Mouse (Mus musculus): ENCODE data around the gene Olfr704. TPM values are rescaled to one million over a fixed set of nuclear protein-coding genes. Genes with fewer than 3 reads are reported as not detected.

Gene Olfr704
- polyA plus RNA-seq (2014; fragmentation: Nextera tagmentation; extraction: Ambion mirVana) = not detected in 2 replicates

DNA sequence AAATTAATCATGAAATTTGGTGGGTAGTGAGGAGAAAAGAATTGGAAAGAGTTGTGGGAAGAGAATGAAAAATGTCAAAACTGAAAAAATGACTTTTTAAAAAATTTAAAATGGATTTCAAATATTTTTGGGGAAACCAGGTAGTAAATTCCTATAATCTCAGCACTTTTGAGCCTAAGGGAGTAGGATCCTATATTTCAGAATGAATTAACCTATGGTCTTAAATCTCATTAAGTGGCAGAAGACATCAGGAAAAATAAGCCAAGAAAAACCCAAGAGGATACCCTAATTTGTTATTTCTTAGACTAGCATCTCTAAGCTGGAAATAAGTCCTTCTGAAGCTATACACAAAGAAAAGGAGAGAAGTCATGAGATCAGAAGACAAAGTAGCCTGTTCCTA, at the start of gene Olfr704:
Gene Olfr704 (plus strand): TSS at position 301 of the 400 bp plus-strand sequence.
- H3K4me1 ChIP-seq (ENCODE audit: control insufficient read depth in 2 of 2, insufficient read depth in 2 of 2, low read length in 2 of 2) = no peaks in the 10 kb centered on the region
- no peak within 1 kb of the TSS for H3K27ac ChIP-seq (replicated peaks in 1 of 2; ENCODE audit: control insufficient read depth in 1 of 2, insufficient read depth in 1 of 2, low read depth in 2 of 2, low read length in 2 of 2)
- H3K4me2 ChIP-seq (ENCODE audit: low read length) = no peak within 1 kb of the TSS
- H3K9ac ChIP-seq (ENCODE audit: low read length) = no peak within 1 kb of the TSS
- ATAC-seq (ENCODE audit: insufficient number of reproducible peaks, insufficient read depth, low FRiP score, low read depth) = no peak
- H3K4me3 ChIP-seq (ENCODE audit: control insufficient read depth in 1 of 2, insufficient read depth in 1 of 2, low read depth in 1 of 2, low read length in 2 of 2) = no peak within 1 kb of the TSS
- no peaks in the 10 kb centered on the region for H3K9me3 ChIP-seq (ENCODE audit: control insufficient read depth, low read length)
- no peaks in the 10 kb centered on the region for H3K27me3 ChIP-seq (ENCODE audit: control insufficient read depth, insufficient read depth, low read length)
- no peaks in the 10 kb centered on the region for H3K36me3 ChIP-seq (ENCODE audit: control insufficient read depth, insufficient read depth, low read length)

DNA sequence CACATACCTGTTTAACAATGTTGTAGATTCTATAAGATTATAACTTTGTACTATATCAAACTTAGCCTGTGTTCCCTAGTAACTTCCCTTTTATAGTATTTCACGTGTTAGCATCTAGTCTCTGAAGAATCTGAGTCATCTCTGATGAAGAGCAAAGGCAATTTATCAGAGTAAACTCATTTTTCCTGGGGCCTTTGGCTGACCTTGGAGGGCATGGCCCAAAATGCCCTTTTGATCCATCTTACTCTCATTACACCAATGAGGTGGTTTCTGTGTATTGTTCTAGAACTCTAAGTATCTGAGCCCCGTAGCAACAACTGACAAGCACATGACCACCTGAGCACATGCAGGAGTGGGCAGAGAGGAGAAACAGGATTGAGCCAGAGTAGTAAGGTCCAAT, 49.2 kb upstream of the Olfr704 start, which contains the start of gene Olfr701:
Gene Olfr701 (plus strand): TSS at position 301 of the 400 bp plus-strand sequence.
- H3K4me3 ChIP-seq (ENCODE audit: control insufficient read depth in 1 of 2, insufficient read depth in 1 of 2, low read depth in 1 of 2, low read length in 2 of 2) = no peak within 1 kb of the TSS
- 68% methylated on average over 2 of the region's 2 CpGs for WGBS
- H3K4me2 ChIP-seq (ENCODE audit: low read length) = no peak within 1 kb of the TSS
- H3K27me3 ChIP-seq (ENCODE audit: control insufficient read depth, insufficient read depth, low read length) = no peaks in the 10 kb centered on the region
- H3K27ac ChIP-seq (replicated peaks in 1 of 2; ENCODE audit: control insufficient read depth in 1 of 2, insufficient read depth in 1 of 2, low read depth in 2 of 2, low read length in 2 of 2) = no peak within 1 kb of the TSS
- no peaks in the 10 kb centered on the region for H3K9me3 ChIP-seq (ENCODE audit: control insufficient read depth, low read length)
- no peaks in the 10 kb centered on the region for H3K4me1 ChIP-seq (ENCODE audit: control insufficient read depth in 2 of 2, insufficient read depth in 2 of 2, low read length in 2 of 2)
- no peak for ATAC-seq (ENCODE audit: insufficient number of reproducible peaks, insufficient read depth, low FRiP score, low read depth)
- H3K9ac ChIP-seq (ENCODE audit: low read length) = no peak within 1 kb of the TSS
- no peaks in the 10 kb centered on the region for H3K36me3 ChIP-seq (ENCODE audit: control insufficient read depth, insufficient read depth, low read length)

DNA sequence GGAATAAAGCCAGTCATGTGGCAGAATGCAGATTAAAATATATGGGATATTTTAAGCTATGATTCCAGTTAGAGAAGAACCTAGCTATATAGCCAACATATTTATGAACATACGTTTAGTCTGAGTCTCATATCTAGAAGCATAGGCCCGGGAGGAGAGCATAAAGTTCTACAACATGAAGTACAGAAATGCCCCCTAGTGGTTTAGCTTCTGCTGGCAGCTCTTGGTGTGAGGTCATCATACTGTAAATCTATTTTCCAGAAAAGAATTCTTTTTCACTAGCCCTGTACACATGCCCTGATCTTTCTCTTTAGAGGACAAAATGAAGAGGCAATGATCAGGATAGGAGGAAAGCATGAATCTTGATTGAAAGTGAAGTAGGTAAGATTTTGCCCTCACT, 47.2 kb upstream of the Olfr704 start:
- Histone ChIP-seq H3K27ac (replicated peaks in 1 of 2; ENCODE audit: control insufficient read depth in 1 of 2, insufficient read depth in 1 of 2, low read depth in 2 of 2, low read length in 2 of 2) (no peak overlapping the region), H3K9ac (ENCODE audit: low read length) (no peak overlapping the region), H3K36me3 (ENCODE audit: control insufficient read depth, insufficient read depth, low read length) (no peaks in the 10 kb centered on the region), H3K4me1 (ENCODE audit: control insufficient read depth in 2 of 2, insufficient read depth in 2 of 2, low read length in 2 of 2) (no peaks in the 10 kb centered on the region), H3K27me3 (ENCODE audit: control insufficient read depth, insufficient read depth, low read length) (no peaks in the 10 kb centered on the region), H3K9me3 (ENCODE audit: control insufficient read depth, low read length) (no peaks in the 10 kb centered on the region), H3K4me2 (ENCODE audit: low read length) (no peak overlapping the region), H3K4me3 (ENCODE audit: control insufficient read depth in 1 of 2, insufficient read depth in 1 of 2, low read depth in 1 of 2, low read length in 2 of 2) (no peak overlapping the region)
- no peak for ATAC-seq (ENCODE audit: insufficient number of reproducible peaks, insufficient read depth, low FRiP score, low read depth)
- 31% methylated on average over 2 of the region's 2 CpGs for WGBS

DNA sequence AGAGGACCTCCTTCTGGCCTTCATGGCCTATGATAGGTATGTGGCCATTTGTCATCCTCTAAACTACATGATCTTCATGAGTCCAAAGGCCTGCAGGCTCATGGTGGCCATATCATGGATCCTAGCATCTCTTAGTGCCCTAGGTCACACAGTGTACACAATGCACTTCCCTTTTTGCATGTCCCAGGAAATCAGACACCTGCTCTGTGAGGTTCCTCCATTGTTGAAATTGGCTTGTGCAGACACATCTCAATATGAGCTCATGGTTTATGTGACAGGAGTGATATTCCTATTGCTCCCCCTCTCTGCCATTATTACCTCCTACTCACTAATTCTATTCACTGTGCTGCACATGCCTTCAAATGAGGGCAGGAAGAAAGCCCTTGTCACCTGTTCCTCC, 44.6 kb upstream of the Olfr704 start:
- Histone ChIP-seq H3K9ac (ENCODE audit: low read length) (no peak overlapping the region), H3K27ac (replicated peaks in 1 of 2; ENCODE audit: control insufficient read depth in 1 of 2, insufficient read depth in 1 of 2, low read depth in 2 of 2, low read length in 2 of 2) (no peak overlapping the region), H3K4me2 (ENCODE audit: low read length) (no peak overlapping the region), H3K4me3 (ENCODE audit: control insufficient read depth in 1 of 2, insufficient read depth in 1 of 2, low read depth in 1 of 2, low read length in 2 of 2) (no peak overlapping the region), H3K4me1 (ENCODE audit: control insufficient read depth in 2 of 2, insufficient read depth in 2 of 2, low read length in 2 of 2) (no peaks in the 10 kb centered on the region), H3K27me3 (ENCODE audit: control insufficient read depth, insufficient read depth, low read length) (no peaks in the 10 kb centered on the region), H3K36me3 (ENCODE audit: control insufficient read depth, insufficient read depth, low read length) (no peaks in the 10 kb centered on the region), H3K9me3 (ENCODE audit: control insufficient read depth, low read length) (no peaks in the 10 kb centered on the region)
- no peak for ATAC-seq (ENCODE audit: insufficient number of reproducible peaks, insufficient read depth, low FRiP score, low read depth)

DNA sequence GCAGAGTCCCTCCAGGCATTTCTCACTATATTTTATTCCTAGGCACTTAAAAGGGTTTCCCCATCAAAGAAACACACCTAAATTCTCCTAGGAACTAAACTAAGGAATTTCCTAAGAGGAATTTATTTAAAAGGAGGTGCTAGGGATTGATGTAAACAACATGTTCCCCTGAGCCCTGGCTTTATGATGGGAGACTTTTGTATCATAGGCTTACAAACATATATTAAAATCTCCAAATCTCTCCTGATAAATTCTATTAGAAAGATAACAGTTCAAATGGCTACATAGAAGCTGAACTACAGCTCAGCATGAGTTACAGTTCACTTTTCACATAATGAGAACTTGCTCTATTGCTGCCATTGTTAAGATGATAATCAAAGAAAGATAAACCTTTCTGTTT, 29.2 kb upstream of the Olfr704 start, which contains the start of gene Olfr702:
Gene Olfr702 (minus strand): TSS at position 101 of the 400 bp plus-strand sequence.
- Histone ChIP-seq H3K27ac (replicated peaks in 1 of 2; ENCODE audit: control insufficient read depth in 1 of 2, insufficient read depth in 1 of 2, low read depth in 2 of 2, low read length in 2 of 2) (no peak within 1 kb of the TSS), H3K4me1 (ENCODE audit: control insufficient read depth in 2 of 2, insufficient read depth in 2 of 2, low read length in 2 of 2) (no peaks in the 10 kb centered on the region), H3K9ac (ENCODE audit: low read length) (no peak within 1 kb of the TSS), H3K27me3 (ENCODE audit: control insufficient read depth, insufficient read depth, low read length) (no peaks in the 10 kb centered on the region), H3K4me2 (ENCODE audit: low read length) (no peak within 1 kb of the TSS), H3K4me3 (ENCODE audit: control insufficient read depth in 1 of 2, insufficient read depth in 1 of 2, low read depth in 1 of 2, low read length in 2 of 2) (no peak within 1 kb of the TSS), H3K9me3 (ENCODE audit: control insufficient read depth, low read length) (no peaks in the 10 kb centered on the region), H3K36me3 (ENCODE audit: control insufficient read depth, insufficient read depth, low read length) (no peaks in the 10 kb centered on the region)
- ATAC-seq (ENCODE audit: insufficient number of reproducible peaks, insufficient read depth, low FRiP score, low read depth) = no peak

DNA sequence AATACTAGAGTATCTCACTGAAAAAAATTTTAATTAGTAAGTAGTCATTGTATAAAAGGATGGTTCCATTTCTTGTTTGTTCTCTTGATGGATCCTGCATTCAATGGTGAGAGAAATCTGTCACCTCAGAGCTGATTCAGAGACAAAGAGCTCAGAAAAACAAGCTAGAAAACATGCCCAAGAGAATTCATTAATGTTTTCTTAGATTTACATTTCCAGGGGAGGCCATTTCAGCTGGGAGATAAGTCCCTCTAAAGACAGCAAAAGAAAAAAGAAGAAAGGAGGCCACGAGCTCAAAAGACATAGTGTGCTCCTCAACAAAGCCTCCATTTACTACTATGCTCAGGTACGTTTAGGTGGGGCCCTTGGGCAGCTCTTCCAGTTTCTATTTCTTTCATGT, 19.9 kb upstream of the Olfr704 start, which contains the start of gene Olfr703:
Gene Olfr703 (plus strand): TSS at position 301 of the 400 bp plus-strand sequence.
- ATAC-seq (ENCODE audit: insufficient number of reproducible peaks, insufficient read depth, low FRiP score, low read depth) = no peak
- 43% methylated on average over 2 of the region's 2 CpGs for WGBS
- no peaks in the 10 kb centered on the region for H3K36me3 ChIP-seq (ENCODE audit: control insufficient read depth, insufficient read depth, low read length)
- no peak within 1 kb of the TSS for H3K4me2 ChIP-seq (ENCODE audit: low read length)
- no peaks in the 10 kb centered on the region for H3K27me3 ChIP-seq (ENCODE audit: control insufficient read depth, insufficient read depth, low read length)
- H3K27ac ChIP-seq (replicated peaks in 1 of 2; ENCODE audit: control insufficient read depth in 1 of 2, insufficient read depth in 1 of 2, low read depth in 2 of 2, low read length in 2 of 2) = no peak within 1 kb of the TSS
- no peaks in the 10 kb centered on the region; the same call in 1 of the 2 replicates for H3K9me3 ChIP-seq (ENCODE audit: control insufficient read depth, low read length)
- no peak within 1 kb of the TSS for H3K4me3 ChIP-seq (ENCODE audit: control insufficient read depth in 1 of 2, insufficient read depth in 1 of 2, low read depth in 1 of 2, low read length in 2 of 2)
- no peaks in the 10 kb centered on the region for H3K4me1 ChIP-seq (ENCODE audit: control insufficient read depth in 2 of 2, insufficient read depth in 2 of 2, low read length in 2 of 2)
- H3K9ac ChIP-seq (ENCODE audit: low read length) = no peak within 1 kb of the TSS

DNA sequence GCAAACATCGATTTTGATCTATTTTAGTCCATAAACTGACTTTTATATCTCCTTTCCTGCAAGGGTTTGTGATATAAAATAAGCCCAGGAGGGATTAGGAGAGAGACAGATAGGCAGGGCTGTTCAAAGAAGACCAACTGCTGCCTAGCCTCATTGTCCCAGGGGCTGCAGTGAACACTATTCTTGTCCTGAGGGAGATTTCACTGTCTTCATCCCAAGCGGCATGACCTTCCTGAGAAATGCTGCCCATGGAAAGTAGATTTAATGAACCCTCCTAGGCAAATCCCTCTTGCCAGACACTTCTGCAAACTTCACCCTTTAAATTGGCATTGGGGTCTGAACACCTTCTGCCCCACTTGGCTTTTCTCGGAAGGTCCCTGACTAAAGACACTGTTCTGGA, 13.8 kb downstream of the Olfr704 start, which contains the start of gene Olfr705:
Gene Olfr705 (minus strand): TSS at position 101 of the 400 bp plus-strand sequence.
- H3K27me3 ChIP-seq (ENCODE audit: control insufficient read depth, insufficient read depth, low read length) = no peaks in the 10 kb centered on the region
- WGBS = 72% methylated on average over 3 of the region's 3 CpGs
- H3K9me3 ChIP-seq (ENCODE audit: control insufficient read depth, low read length) = no peaks in the 10 kb centered on the region
- H3K4me3 ChIP-seq (ENCODE audit: control insufficient read depth in 1 of 2, insufficient read depth in 1 of 2, low read depth in 1 of 2, low read length in 2 of 2) = no peak within 1 kb of the TSS
- ATAC-seq (ENCODE audit: insufficient number of reproducible peaks, insufficient read depth, low FRiP score, low read depth) = no peak
- no peak within 1 kb of the TSS for H3K4me2 ChIP-seq (ENCODE audit: low read length)
- no peaks in the 10 kb centered on the region for H3K4me1 ChIP-seq (ENCODE audit: control insufficient read depth in 2 of 2, insufficient read depth in 2 of 2, low read length in 2 of 2)
- no peak within 1 kb of the TSS for H3K9ac ChIP-seq (ENCODE audit: low read length)
- H3K27ac ChIP-seq (replicated peaks in 1 of 2; ENCODE audit: control insufficient read depth in 1 of 2, insufficient read depth in 1 of 2, low read depth in 2 of 2, low read length in 2 of 2) = no peak within 1 kb of the TSS
- H3K36me3 ChIP-seq (ENCODE audit: control insufficient read depth, insufficient read depth, low read length) = no peaks in the 10 kb centered on the region

DNA sequence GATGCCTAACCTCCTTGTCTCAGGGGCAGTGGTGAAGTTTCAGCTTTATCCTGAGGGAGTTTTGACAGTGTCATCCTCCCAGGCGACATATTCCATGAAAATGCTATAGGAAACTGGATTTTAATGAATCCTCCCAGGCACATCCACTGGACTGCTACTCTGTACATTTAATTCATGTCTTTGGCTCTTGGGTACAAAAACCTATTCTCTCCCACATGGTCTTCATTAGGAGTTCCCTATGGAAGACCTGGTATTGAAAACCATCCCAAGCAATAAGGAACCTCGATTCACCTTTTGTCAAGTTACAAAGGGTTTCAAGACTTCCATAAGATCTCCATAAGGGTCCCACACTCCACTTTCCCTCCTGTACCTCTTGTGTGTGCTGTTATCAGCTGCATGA, 25.1 kb downstream of the Olfr704 start, which contains the start of gene Olfr706:
Gene Olfr706 (minus strand): TSS at position 101 of the 400 bp plus-strand sequence.
- no peak within 1 kb of the TSS for H3K4me3 ChIP-seq (ENCODE audit: control insufficient read depth in 1 of 2, insufficient read depth in 1 of 2, low read depth in 1 of 2, low read length in 2 of 2)
- WGBS = 68% methylated on average over 2 of the region's 2 CpGs
- H3K27ac ChIP-seq (replicated peaks in 1 of 2; ENCODE audit: control insufficient read depth in 1 of 2, insufficient read depth in 1 of 2, low read depth in 2 of 2, low read length in 2 of 2) = no peak within 1 kb of the TSS
- H3K4me1 ChIP-seq (ENCODE audit: control insufficient read depth in 2 of 2, insufficient read depth in 2 of 2, low read length in 2 of 2) = no peaks in the 10 kb centered on the region
- no peak within 1 kb of the TSS for H3K4me2 ChIP-seq (ENCODE audit: low read length)
- no peaks in the 10 kb centered on the region for H3K36me3 ChIP-seq (ENCODE audit: control insufficient read depth, insufficient read depth, low read length)
- no peak for ATAC-seq (ENCODE audit: insufficient number of reproducible peaks, insufficient read depth, low FRiP score, low read depth)
- H3K27me3 ChIP-seq (ENCODE audit: control insufficient read depth, insufficient read depth, low read length) = no peaks in the 10 kb centered on the region
- no peaks in the 10 kb centered on the region for H3K9me3 ChIP-seq (ENCODE audit: control insufficient read depth, low read length)
- no peak within 1 kb of the TSS for H3K9ac ChIP-seq (ENCODE audit: low read length)
